Mouse (Mus musculus) gastrocnemius, postnatal 14 days (tissue): ENCODE data around the gene Vmn2r13. TPM values are rescaled to one million over a fixed set of nuclear protein-coding genes. Genes with fewer than 3 reads are reported as not detected.
"Not testable (repeated sequence)": the region's sequence is repeated elsewhere in the genome, so short reads cannot be mapped to it uniquely, and the experiment has no call there.

Source experiments
- DNase-seq: peaks from one replicate; pipeline ENCODE4 v3.0.0; 2021; ENCODE audit warnings: mixed read lengths
- intact Hi-C: fragments of 180-260 bp; cut with DNase I; formaldehyde crosslinking; loops from one replicate; pipeline ENCODE4 v1.15.1; 2025; ENCODE audit warnings: low total_unique reads
- long read RNA-seq, 2 experiments: library from polyadenylated mRNA; stranded (forward); transcript quantifications; one replicate each; pipeline ENCODE4 v2.0.0; 2021
- total RNA-seq, 2 experiments: library from RNA; stranded (reverse); gene quantifications; 2 replicates each; pipeline ENCODE4 v1.2.3; 2021

The Vmn2r13 gene
- total RNA-seq = not detected
- long read RNA-seq, experiment 1 = 0 reads
- long read RNA-seq, experiment 2 = 0 reads

DNA sequence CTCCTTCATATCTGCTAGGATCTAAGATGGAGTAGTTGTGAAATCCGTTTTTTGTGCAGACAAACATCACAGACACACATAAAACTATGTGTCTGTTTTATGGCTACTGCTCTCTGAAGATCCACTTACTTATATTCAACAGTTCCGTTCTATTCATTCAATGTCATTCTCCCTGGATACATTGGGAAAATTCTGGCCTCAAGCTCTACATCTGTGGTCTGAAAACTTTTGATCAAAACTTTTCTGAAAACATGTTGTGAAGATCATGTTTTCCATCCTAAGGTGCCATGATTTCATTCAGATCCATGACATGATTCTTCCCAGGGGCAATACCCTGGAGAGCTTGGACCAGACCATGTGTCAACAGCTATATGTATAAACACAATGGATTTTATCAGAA lies at the start of gene Vmn2r13:
Gene Vmn2r13, minus strand, starts transcription at position 101 of the 400 bp plus-strand sequence.
- DNase-seq, intact Hi-C loops: not testable (repeated sequence)

DNA sequence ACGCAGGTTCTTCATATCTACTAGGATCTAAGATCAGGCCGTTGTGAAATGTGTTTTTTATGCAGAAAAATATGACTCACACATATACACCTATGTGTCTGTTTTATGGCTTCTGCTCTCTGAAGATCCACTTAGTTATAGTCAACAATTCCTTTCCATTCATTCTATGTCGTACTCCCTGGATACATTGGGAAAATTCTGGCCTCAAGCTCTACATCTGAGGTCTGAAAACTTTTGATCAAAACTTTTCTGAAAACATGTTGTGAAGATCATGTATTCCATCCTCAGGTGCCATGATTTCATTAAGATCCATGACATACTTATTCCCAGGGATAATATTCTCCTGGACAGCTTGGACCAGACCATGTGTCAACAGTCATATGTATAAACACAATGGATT lies 32.6 kb upstream of the Vmn2r13 start, which contains the start of gene Vmn2r14:
Gene Vmn2r14, minus strand, starts transcription at position 101 of the 400 bp plus-strand sequence.
- intact Hi-C loops = no loop called here
- no peak for DNase-seq

DNA sequence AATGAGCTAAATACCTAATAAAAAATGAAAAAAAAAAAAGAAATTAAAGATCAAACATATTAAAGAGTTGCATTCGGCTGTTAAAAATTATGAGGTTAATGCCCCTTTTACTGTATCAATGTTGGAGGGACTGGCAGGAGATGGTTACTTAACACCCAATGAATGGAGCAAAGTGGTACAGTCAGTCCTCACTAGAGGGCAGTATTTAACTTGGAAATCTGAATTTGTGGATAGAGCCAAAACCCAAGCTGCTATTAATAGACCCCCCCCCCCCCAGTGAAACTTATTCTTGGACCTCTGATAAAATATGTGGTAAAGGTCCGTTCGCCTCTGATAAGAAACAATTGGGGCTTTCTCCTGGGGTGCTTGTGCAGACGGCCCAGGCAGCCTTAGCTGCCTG lies 25.1 kb downstream of the Vmn2r13 start:
- intact Hi-C loops, DNase-seq: not testable (repeated sequence)

DNA sequence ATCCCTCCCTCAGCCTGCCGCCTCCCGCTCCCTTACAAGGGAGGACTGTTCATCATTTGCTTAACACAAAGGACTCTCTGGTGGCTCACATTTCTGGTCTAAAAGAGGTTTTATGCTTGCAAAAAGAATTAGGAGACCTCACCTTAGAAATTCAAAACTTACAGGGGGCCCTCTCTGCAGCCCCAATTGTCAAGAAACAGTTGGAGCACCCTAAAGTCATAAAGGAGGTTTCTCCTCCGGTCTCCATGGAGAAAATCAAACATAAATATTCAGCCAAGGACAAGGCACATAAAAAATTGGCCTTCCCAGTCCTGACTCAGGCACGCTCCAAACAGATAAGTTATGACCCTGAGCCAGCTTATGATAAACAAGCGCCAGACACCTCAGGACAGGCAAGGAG lies 31.9 kb downstream of the Vmn2r13 start:
- intact Hi-C loops = no loop called here
- DNase-seq = no peak

DNA sequence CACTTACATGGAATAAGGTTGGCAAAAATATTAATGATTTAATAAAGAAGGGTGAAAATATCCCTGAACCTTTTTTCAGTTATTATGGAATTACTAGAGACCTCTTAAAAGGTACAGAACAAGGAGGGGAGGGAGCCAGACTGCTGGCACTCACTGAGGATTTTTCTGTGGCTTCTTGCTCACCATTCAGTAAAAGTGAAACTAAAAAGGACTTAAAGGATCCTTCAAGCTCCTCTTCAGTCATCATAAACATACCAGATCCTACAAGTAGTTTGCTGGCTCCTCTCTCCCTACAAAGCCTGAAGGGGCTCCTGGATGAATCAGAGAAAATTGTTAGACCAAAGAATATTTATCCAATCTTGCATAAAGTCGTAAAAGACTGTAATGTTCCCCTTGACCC lies 32.4 kb downstream of the Vmn2r13 start:
- DNase-seq, intact Hi-C loops: not testable (repeated sequence)

DNA sequence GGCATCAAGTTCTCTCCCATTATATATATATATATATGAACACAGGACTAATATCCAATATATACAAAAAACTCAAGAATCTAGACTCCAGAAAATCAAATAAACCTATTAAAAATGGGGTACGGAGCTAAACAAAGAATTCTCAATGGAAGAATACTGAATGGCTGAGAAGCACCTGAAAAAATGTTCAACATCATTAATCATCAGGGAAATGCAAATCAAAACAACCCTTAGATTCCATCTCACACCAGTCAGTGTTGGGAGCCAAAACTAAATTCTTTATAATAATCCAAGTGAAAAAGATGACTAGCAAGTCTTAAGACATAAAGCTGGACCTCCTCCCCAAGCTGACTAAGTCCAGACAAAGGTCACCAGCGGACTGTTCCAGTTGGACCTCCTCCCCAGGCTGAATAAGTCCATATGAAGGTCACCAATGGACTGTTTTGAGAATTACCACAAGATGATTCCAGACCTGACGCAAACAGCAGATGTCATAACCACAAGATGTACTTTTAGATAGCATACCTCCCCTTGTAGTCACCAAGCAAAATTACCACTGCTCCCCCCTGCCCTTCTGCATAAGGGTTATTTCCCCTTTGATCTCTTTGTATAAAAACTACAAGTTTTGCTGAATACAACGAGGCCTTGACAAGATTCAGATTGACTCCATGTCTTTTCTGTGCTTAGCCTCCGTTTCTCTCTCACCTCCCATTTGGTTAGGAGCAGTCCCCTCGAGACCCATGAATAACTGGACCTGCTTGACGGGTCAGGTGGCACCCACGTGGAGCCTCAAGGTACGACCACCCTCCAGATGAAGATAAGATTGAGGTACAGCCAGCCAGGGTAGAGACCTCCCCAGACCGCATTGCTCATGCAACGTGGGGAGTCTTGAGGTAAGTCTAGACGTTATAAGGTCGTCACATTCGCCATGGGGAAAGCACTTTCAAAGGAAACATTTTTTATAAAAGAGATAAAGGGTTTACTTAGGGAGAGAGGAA lies 33.2 kb downstream of the Vmn2r13 start:
- DNase-seq, intact Hi-C loops: not testable (repeated sequence)

DNA sequence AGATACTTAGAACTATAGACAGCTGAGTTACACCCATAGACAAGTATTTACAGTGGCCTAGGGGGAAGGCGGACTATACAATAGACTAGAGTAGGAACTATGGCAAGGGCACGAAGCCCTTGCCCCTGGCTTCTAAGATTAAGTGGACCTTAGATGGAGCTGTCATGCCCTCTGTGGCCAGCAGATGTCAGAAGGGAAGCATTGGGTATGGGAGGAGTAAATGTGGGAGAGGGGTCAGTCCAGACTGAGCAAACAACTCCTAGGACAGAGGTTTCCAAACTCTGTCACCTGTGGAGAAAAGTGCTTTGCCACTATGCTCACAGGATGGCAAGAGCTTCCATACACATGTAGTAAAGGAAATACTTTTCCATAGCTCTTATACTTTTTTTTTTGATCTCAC lies 52.5 kb downstream of the Vmn2r13 start:
- DNase-seq = no peak
- intact Hi-C loops = no loop called here

DNA sequence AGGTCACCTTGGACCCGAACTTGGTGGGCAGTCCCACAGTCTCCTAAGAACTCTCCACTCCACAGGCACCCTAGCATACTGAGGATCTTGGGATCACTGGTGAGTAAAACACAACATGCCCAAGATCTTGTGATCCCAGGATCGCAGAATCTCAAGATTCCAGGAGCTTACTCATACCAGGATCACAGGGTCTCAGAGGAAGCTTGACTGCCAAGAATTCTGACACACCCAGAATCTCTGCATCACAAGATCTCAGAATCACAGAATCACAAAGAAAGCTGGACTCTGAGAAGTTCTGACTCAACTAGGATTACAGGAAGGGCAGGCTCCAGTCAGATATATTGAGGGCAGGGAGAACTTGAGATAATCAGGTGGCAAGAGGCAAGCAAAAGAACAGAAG lies 55.3 kb downstream of the Vmn2r13 start:
- no peak for DNase-seq
- intact Hi-C loops = no loop called here

Other genes starting within 250 kb of the Vmn2r13 start
- gene Vmn2r10, start 185.7 kb downstream of the Vmn2r13 start, total RNA-seq = not detected
- gene Vmn2r11, start 132.6 kb downstream of the Vmn2r13 start, total RNA-seq = not detected
- gene Vmn2r12, start 94.2 kb downstream of the Vmn2r13 start, total RNA-seq = not detected
- not detected for gene Vmn2r14, start 32.5 kb upstream of the Vmn2r13 start, total RNA-seq
- gene Vmn2r15, start 105.4 kb upstream of the Vmn2r13 start, total RNA-seq = not detected
- gene Vmn2r16, start 138.0 kb upstream of the Vmn2r13 start, total RNA-seq = not detected
- gene Vmn2r17, start 227.5 kb upstream of the Vmn2r13 start, total RNA-seq = not detected